Mouse (Mus musculus): ENCODE results near the gene Zic2. TPM values are rescaled to one million over a fixed set of nuclear protein-coding genes. Genes with fewer than 3 reads are reported as not detected.
"Not testable (repeated sequence)": the region's sequence is repeated elsewhere in the genome, so short reads cannot be mapped to it uniquely, and the experiment has no call there.

Gene Zic2
- under 1 TPM in 1 of 4 experiments, not detected in 3; 0.09 TPM for total RNA-seq (2022)

- DNase-seq: no peak
Observed at GRCm38 (mm10) chr14:122474891-122475556, at the start of gene Zic2. TSS of gene Zic2 (plus strand) at chr14:122475435.

GRCm38 (mm10) chr14:122426529-122427203 lies 48.6 kb upstream of the Zic2 start:
- DNase-seq: no peak

- DNase-seq: no peak
Observed at GRCm38 (mm10) chr14:122427204-122427560, 48.1 kb upstream of the Zic2 start.

- DNase-seq: no peak
Observed at GRCm38 (mm10) chr14:122427654-122428053, 47.6 kb upstream of the Zic2 start.

- DNase-seq: no peak
Observed at GRCm38 (mm10) chr14:122432558-122432957, 42.7 kb upstream of the Zic2 start.

- DNase-seq: no peak
Observed at GRCm38 (mm10) chr14:122434039-122434438, 41.2 kb upstream of the Zic2 start.

- DNase-seq: no peak
Observed at GRCm38 (mm10) chr14:122436850-122437249, 38.4 kb upstream of the Zic2 start.

GRCm38 (mm10) chr14:122449601-122450495 lies 25.4 kb upstream of the Zic2 start:
- no peak for DNase-seq

- no peak for DNase-seq
Observed at GRCm38 (mm10) chr14:122450496-122451382, 24.5 kb upstream of the Zic2 start, which contains the start of gene Gm5089. TSS of gene Gm5089 (minus strand) at chr14:122451115.

GRCm38 (mm10) chr14:122451551-122452145 lies 23.6 kb upstream of the Zic2 start:
- DNase-seq: no peak

GRCm38 (mm10) chr14:122452701-122453387 lies 22.4 kb upstream of the Zic2 start:
- no peak for DNase-seq

- DNase-seq: no peak
Observed at GRCm38 (mm10) chr14:122453388-122453995, 21.7 kb upstream of the Zic2 start.

GRCm38 (mm10) chr14:122453996-122454738 lies 21.1 kb upstream of the Zic2 start:
- no peak for DNase-seq

- DNase-seq: no peak
Observed at GRCm38 (mm10) chr14:122454901-122455561, 20.2 kb upstream of the Zic2 start.

GRCm38 (mm10) chr14:122455562-122455958 lies 19.7 kb upstream of the Zic2 start:
- no peak for DNase-seq

- DNase-seq: not testable (repeated sequence)
Observed at GRCm38 (mm10) chr14:122459332-122459731, 15.9 kb upstream of the Zic2 start.

- DNase-seq: no peak
Observed at GRCm38 (mm10) chr14:122459776-122460175, 15.5 kb upstream of the Zic2 start.

- DNase-seq: no peak
Observed at GRCm38 (mm10) chr14:122460226-122460625, 15.0 kb upstream of the Zic2 start.

GRCm38 (mm10) chr14:122461500-122461899 lies 13.7 kb upstream of the Zic2 start:
- no peak for DNase-seq
